Mouse (Mus musculus) layer of hippocampus, postnatal 14 days (tissue): Measurements from ENCODE around the gene Fxyd5. TPM values are rescaled to one million over a fixed set of nuclear protein-coding genes. Genes with fewer than 3 reads are reported as not detected.

Experiments
- DNase-seq, 2 experiments: peaks; one replicate each; pipeline ENCODE4 v3.0.0; 2021 to 2022; ENCODE audit warnings: low spot score in 2 of 2, mixed read lengths in 1 of 2
- microRNA-seq, 2 experiments: library from miRNA; unstranded; fragments of <30 nt; microRNA quantifications; one replicate each; pipeline ENCODE4 v1.2.0; 2021
- total RNA-seq, 2 experiments: library from RNA; stranded (reverse); gene quantifications; 2 replicates each; pipeline ENCODE4 v1.2.3; 2021

The Fxyd5 gene
- total RNA-seq, 2 experiments from 2014 or later = 32.1 to 32.4 TPM

GRCm38 (mm10) chr7:30992148-30992547, 50.1 kb downstream of the Fxyd5 start:
- DNase-seq = no peak

- no peak for DNase-seq
Observed at GRCm38 (mm10) chr7:30988519-30989162, 53.6 kb downstream of the Fxyd5 start.

GRCm38 (mm10) chr7:30985357-30985756, 56.9 kb downstream of the Fxyd5 start:
- no peak for DNase-seq

Small RNAs within 50 kb of the gene (microRNA-seq; reads per million reads assigned to microRNA genes)
- 0 reads per million in 2 experiments for gene Mir7050

Other genes with a start within 250 kb of the Fxyd5 start
- not detected for gene Ffar2, start 218.7 kb downstream of the Fxyd5 start, total RNA-seq
- under 1 TPM; 0.24 to 0.32 TPM for gene Ffar3, start 186.3 kb downstream of the Fxyd5 start, total RNA-seq
- not detected for gene Ffar1, start 180.9 kb downstream of the Fxyd5 start, total RNA-seq
- gene Cd22, start 162.1 kb downstream of the Fxyd5 start, total RNA-seq = not detected
- 100 to 1,000 TPM; 306 to 317 TPM for gene Mag, start 127.6 kb downstream of the Fxyd5 start, total RNA-seq
- not detected for gene Hamp2, start 117.8 kb downstream of the Fxyd5 start, total RNA-seq
- not detected for gene Hamp, start 98.4 kb downstream of the Fxyd5 start, total RNA-seq
- 100 to 1,000 TPM; 122 to 124 TPM for gene Usf2, start 85.7 kb downstream of the Fxyd5 start, total RNA-seq
- gene Lsr, start 69.0 kb downstream of the Fxyd5 start, total RNA-seq = 10 to 100 TPM in 1 of 2 experiments, 1 to 10 TPM in 1; 9.0 to 11.4 TPM
- gene Fam187b, start 68.7 kb downstream of the Fxyd5 start, total RNA-seq = under 1 TPM; 0.25 to 0.43 TPM
- 100 to 1,000 TPM; 333 to 341 TPM for gene Fxyd7, start 9.0 kb upstream of the Fxyd5 start, total RNA-seq
- 100 to 1,000 TPM in 1 of 2 experiments, 10 to 100 TPM in 1; 62.6 to 118 TPM for gene Fxyd1, start 14.7 kb upstream of the Fxyd5 start, total RNA-seq
- 10 to 100 TPM; 21.8 to 23.3 TPM for gene Lgi4, start 16.9 kb upstream of the Fxyd5 start, total RNA-seq
- under 1 TPM; 0.55 to 0.72 TPM for gene Fxyd3, start 34.2 kb upstream of the Fxyd5 start, total RNA-seq
- gene Hpn, start 72.8 kb upstream of the Fxyd5 start, total RNA-seq = 1 to 10 TPM; 2.8 to 3.1 TPM
- gene Scn1b, start 84.5 kb upstream of the Fxyd5 start, total RNA-seq = 100 to 1,000 TPM; 430 to 445 TPM
- 100 to 1,000 TPM; 123 to 134 TPM for gene Gramd1a, start 113.4 kb upstream of the Fxyd5 start, total RNA-seq
- not detected for gene Scgb2b2, start 248.0 kb upstream of the Fxyd5 start, total RNA-seq
- not detected for gene Scgb1b2, start 249.3 kb upstream of the Fxyd5 start, total RNA-seq